Mouse (Mus musculus): ENCODE data around the gene H3f3a.

- TF ChIP-seq POLR2A (IDR thresholded peaks at IDR 0.05; ENCODE audit: borderline replicate concordance, extremely low read depth, low read depth, low read length) = no peak
- TF ChIP-seq CTCF (IDR thresholded peaks at IDR 0.05; ENCODE audit: insufficient read depth, low read length) = no peak
These were observed 36.1 kb upstream of the H3f3a start for GRCm38 (mm10) chr1:180849701-180850301.
